Mouse (Mus musculus) heart, embryonic 10.5 days (tissue): ENCODE results near the gene Ufsp1. TPM values are rescaled to one million over a fixed set of nuclear protein-coding genes. Genes with fewer than 3 reads are reported as not detected.

Experiments
- DNase-seq: peaks from one replicate; pipeline ENCODE4 v3.0.0-alpha.2; 2017; ENCODE audit warnings: low spot score
- H3K27ac ChIP-seq: fragments of 300-500 bp; sonication (generic); 2 replicates; pipeline ENCODE4 v1.5.1; 2016; ENCODE audit warnings: mild to moderate bottlenecking
- H3K27me3 ChIP-seq: fragments of 300-500 bp; sonication (generic); 2 replicates; pipeline ENCODE4 v1.6.1; 2016; ENCODE audit warnings: mild to moderate bottlenecking; ENCODE audit not compliant: poor library complexity, insufficient read depth, severe bottlenecking
- H3K36me3 ChIP-seq: fragments of 300-500 bp; sonication (generic); 2 replicates; pipeline ENCODE4 v1.6.1; 2016; ENCODE audit warnings: mild to moderate bottlenecking, moderate library complexity
- H3K4me1 ChIP-seq: fragments of 300-500 bp; sonication (generic); 2 replicates; pipeline ENCODE4 v1.6.1; 2016; ENCODE audit warnings: mild to moderate bottlenecking
- H3K4me3 ChIP-seq: fragments of 300-500 bp; sonication (generic); 2 replicates; pipeline ENCODE4 v1.5.1; 2016; ENCODE audit warnings: mild to moderate bottlenecking, moderate library complexity
- H3K9me3 ChIP-seq: fragments of 300-500 bp; sonication (generic); 2 replicates; pipeline ENCODE4 v1.6.1; 2016; ENCODE audit warnings: mild to moderate bottlenecking, moderate library complexity
- WGBS: fragments of 180-500 bp; shearing (Covaris S2); methylation state at CpG from one replicate; pipeline ENCODE4 v1.1.7; 2016; 5-methylcytosine and 5-hydroxymethylcytosine counted together
- polyA plus RNA-seq: library from polyadenylated mRNA; unstranded; fragments of >200 nt; fragmentation: Nextera tagmentation; extraction: Ambion mirVana; gene quantifications from 2 replicates; pipeline ENCODE4 v1.2.1, GENCODE M21; 2016

Ufsp1 gene
- polyA plus RNA-seq, 1 experiment from 2014 or later: 12.3 TPM

- DNase-seq: no peak
- no peaks in the 10 kb centered on the region for H3K27me3 ChIP-seq
- H3K4me1 ChIP-seq: no peaks in the 10 kb centered on the region
- WGBS: 79% methylated on average over 3 of the region's 3 CpGs
- H3K9me3 ChIP-seq: no peaks in the 10 kb centered on the region
- H3K36me3 ChIP-seq: peaks cover 56% of the 10 kb centered on the region
- H3K27ac ChIP-seq: no peak overlapping the region
- no peak overlapping the region for H3K4me3 ChIP-seq
These were observed 26.6 kb downstream of the Ufsp1 start for GRCm38 (mm10) chr5:137320996-137321395.

GRCm38 (mm10) chr5:137330910-137331309 lies 36.5 kb downstream of the Ufsp1 start:
- Histone ChIP-seq H3K36me3 (peaks cover 16% of the 10 kb centered on the region; the same call in 1 of the 2 replicates), H3K27ac (no peak overlapping the region), H3K27me3 (no peaks in the 10 kb centered on the region), H3K4me1 (peaks cover 14% of the 10 kb centered on the region), H3K9me3 (no peaks in the 10 kb centered on the region), H3K4me3 (no peak overlapping the region)
- no peak for DNase-seq
- 82% methylated on average over 7 of the region's 7 CpGs for WGBS

GRCm38 (mm10) chr5:137332857-137333511 lies 38.6 kb downstream of the Ufsp1 start:
- H3K4me3 ChIP-seq: peak overlapping the region; percentile 79
- H3K27me3 ChIP-seq: no peaks in the 10 kb centered on the region
- H3K9me3 ChIP-seq: no peaks in the 10 kb centered on the region
- peaks cover 3% of the 10 kb centered on the region; the same call in 1 of the 2 replicates for H3K36me3 ChIP-seq
- 21% methylated on average over 15 of the region's 15 CpGs for WGBS
- peak; percentile 82 for DNase-seq
- peaks cover 28% of the 10 kb centered on the region for H3K4me1 ChIP-seq
- peak overlapping the region; percentile 86 for H3K27ac ChIP-seq

GRCm38 (mm10) chr5:137333512-137334174 lies 39.2 kb downstream of the Ufsp1 start, which contains the start of gene Slc12a9:
Gene Slc12a9, minus strand, starts transcription at chr5:137333597.
- Histone ChIP-seq H3K9me3 (no peaks in the 10 kb centered on the region), H3K36me3 (no peaks in the 10 kb centered on the region), H3K27me3 (no peaks in the 10 kb centered on the region), H3K4me3 (peak within 1 kb of the TSS; percentile 79), H3K27ac (peak within 1 kb of the TSS; percentile 86), H3K4me1 (peaks cover 30% of the 10 kb centered on the region)
- under 1% methylated on average over 44 of the region's 44 CpGs for WGBS
- DNase-seq: peak; percentile 97

- DNase-seq: no peak
- H3K9me3 ChIP-seq: no peaks in the 10 kb centered on the region
- WGBS: 50% methylated on average over 10 of the region's 10 CpGs
- no peaks in the 10 kb centered on the region for H3K27me3 ChIP-seq
- peaks cover 36% of the 10 kb centered on the region for H3K4me1 ChIP-seq
- H3K27ac ChIP-seq: no peak overlapping the region
- H3K4me3 ChIP-seq: peak overlapping the region; percentile 79
- H3K36me3 ChIP-seq: no peaks in the 10 kb centered on the region
These were observed 39.9 kb downstream of the Ufsp1 start for GRCm38 (mm10) chr5:137334317-137334716.

DNA sequence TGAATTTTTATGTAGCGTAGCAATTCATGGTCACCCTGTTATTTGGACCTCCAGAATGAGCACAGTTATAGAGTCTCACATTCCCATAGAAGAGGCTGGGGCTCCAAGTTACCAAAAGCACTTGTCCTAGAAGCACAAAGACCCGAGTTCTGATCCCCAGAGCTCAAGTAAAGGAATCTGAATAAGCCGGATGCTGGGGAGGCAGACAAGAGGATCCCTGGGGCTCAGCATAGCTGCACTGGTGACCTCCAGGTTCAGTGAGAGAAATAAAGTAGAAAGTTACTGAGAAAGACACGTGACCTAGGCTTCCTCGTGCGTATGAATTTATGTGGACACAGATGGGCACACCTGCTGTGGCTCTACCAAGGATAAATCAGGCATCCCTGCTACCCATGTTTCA lies 40.6 kb downstream of the Ufsp1 start:
- H3K9me3 ChIP-seq: no peaks in the 10 kb centered on the region
- H3K4me3 ChIP-seq: no peak overlapping the region
- no peaks in the 10 kb centered on the region for H3K36me3 ChIP-seq
- peaks cover 44% of the 10 kb centered on the region for H3K4me1 ChIP-seq
- WGBS: 77% methylated on average over 6 of the region's 6 CpGs
- H3K27ac ChIP-seq: no peak overlapping the region
- no peaks in the 10 kb centered on the region for H3K27me3 ChIP-seq
- no peak for DNase-seq

- no peaks in the 10 kb centered on the region for H3K27me3 ChIP-seq
- H3K36me3 ChIP-seq: no peaks in the 10 kb centered on the region
- H3K4me1 ChIP-seq: peaks cover 43% of the 10 kb centered on the region
- H3K4me3 ChIP-seq: no peak overlapping the region
- no peak for DNase-seq
- peak overlapping the region; percentile 11; the same call in 1 of the 2 replicates for H3K27ac ChIP-seq
- WGBS: 34% methylated on average over 8 of the region's 8 CpGs
- no peaks in the 10 kb centered on the region for H3K9me3 ChIP-seq
These were observed 42.8 kb downstream of the Ufsp1 start for GRCm38 (mm10) chr5:137337190-137337589.

- Histone ChIP-seq H3K36me3 (no peaks in the 10 kb centered on the region), H3K27ac (peak overlapping the region; percentile 90), H3K27me3 (no peaks in the 10 kb centered on the region), H3K4me3 (peak overlapping the region; percentile 61), H3K9me3 (no peaks in the 10 kb centered on the region), H3K4me1 (peaks cover 35% of the 10 kb centered on the region)
- peak; percentile 94 for DNase-seq
- under 1% methylated on average over 19 of the region's 19 CpGs for WGBS
These were observed 43.8 kb downstream of the Ufsp1 start for GRCm38 (mm10) chr5:137338256-137338655.

GRCm38 (mm10) chr5:137338663-137339289 lies 44.3 kb downstream of the Ufsp1 start:
- peak overlapping the region; percentile 61 for H3K4me3 ChIP-seq
- no peaks in the 10 kb centered on the region for H3K27me3 ChIP-seq
- no peak for DNase-seq
- H3K9me3 ChIP-seq: no peaks in the 10 kb centered on the region
- peaks cover 34% of the 10 kb centered on the region for H3K4me1 ChIP-seq
- WGBS: 2% methylated on average over 11 of the region's 11 CpGs
- H3K36me3 ChIP-seq: no peaks in the 10 kb centered on the region
- H3K27ac ChIP-seq: peak overlapping the region; percentile 90

GRCm38 (mm10) chr5:137339290-137339979 lies 45.0 kb downstream of the Ufsp1 start:
- peaks cover 34% of the 10 kb centered on the region for H3K4me1 ChIP-seq
- no peaks in the 10 kb centered on the region for H3K9me3 ChIP-seq
- no peaks in the 10 kb centered on the region for H3K27me3 ChIP-seq
- H3K4me3 ChIP-seq: peak overlapping the region; percentile 61
- H3K36me3 ChIP-seq: no peaks in the 10 kb centered on the region
- DNase-seq: no peak
- H3K27ac ChIP-seq: peak overlapping the region; percentile 90
- WGBS: 10% methylated on average over 22 of the region's 22 CpGs

GRCm38 (mm10) chr5:137340222-137340621 lies 45.8 kb downstream of the Ufsp1 start:
- H3K4me1 ChIP-seq: peaks cover 35% of the 10 kb centered on the region
- DNase-seq: no peak
- H3K4me3 ChIP-seq: no peak overlapping the region
- H3K27me3 ChIP-seq: no peaks in the 10 kb centered on the region
- 71% methylated on average over 6 of the region's 6 CpGs for WGBS
- no peaks in the 10 kb centered on the region for H3K36me3 ChIP-seq
- H3K9me3 ChIP-seq: no peaks in the 10 kb centered on the region
- peak overlapping the region; percentile 90; the same call in 1 of the 2 replicates for H3K27ac ChIP-seq

- H3K27ac ChIP-seq: no peak overlapping the region
- H3K4me3 ChIP-seq: no peak overlapping the region
- no peaks in the 10 kb centered on the region for H3K36me3 ChIP-seq
- H3K9me3 ChIP-seq: no peaks in the 10 kb centered on the region
- no peaks in the 10 kb centered on the region for H3K27me3 ChIP-seq
- H3K4me1 ChIP-seq: peaks cover 46% of the 10 kb centered on the region
- 65% methylated on average over 7 of the region's 7 CpGs for WGBS
- DNase-seq: no peak
These were observed 48.1 kb downstream of the Ufsp1 start for GRCm38 (mm10) chr5:137342407-137343012.
